Mouse (Mus musculus): ENCODE results near the gene Usp24. TPM values are rescaled to one million over a fixed set of nuclear protein-coding genes. Genes with fewer than 3 reads are reported as not detected.

Usp24 gene
- 5.7 TPM for polyA plus RNA-seq (2012; fragmentation: generic; extraction: Trizol)
- long read RNA-seq, experiment 1, partial matches to known transcripts, result 1 of 1 reads
- long read RNA-seq, experiment 1, other reads (novel, unspliced or antisense), result 0 of 1 reads
- long read RNA-seq, experiment 2, partial matches to known transcripts, result 5 of 8 reads
- long read RNA-seq, experiment 2, other reads (novel, unspliced or antisense), result 3 of 8 reads

DNA sequence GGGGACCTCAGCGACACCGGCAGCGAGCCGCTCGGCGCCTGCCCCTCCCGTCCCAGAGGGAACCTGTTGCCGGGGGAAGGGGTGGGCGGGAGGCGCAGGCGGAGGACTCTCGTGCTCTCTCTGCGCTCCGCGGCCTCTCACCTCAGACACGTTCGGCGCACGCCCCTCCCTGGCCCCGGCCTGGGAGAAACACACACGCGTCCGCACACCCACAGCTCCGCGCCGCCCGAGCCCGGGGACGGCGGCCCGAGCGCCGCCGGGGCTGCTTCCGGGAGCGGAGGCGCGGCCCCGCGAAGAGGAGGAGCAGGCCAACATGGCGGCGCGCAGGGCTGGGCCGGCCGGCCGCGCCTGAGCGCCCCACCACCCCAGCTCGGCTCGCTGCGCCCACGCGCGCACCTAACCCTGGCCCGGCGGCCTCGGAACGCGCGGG lies at the start of gene Usp24:
Usp24 (plus strand) TSS at position 293 of the 430 bp plus-strand sequence.
- Histone ChIP-seq H3ac (ENCODE audit: control insufficient read depth, insufficient read length, low read depth) (peak within 1 kb of the TSS; percentile 94), H3K4me3 (ENCODE audit: insufficient read depth, poor library complexity, severe bottlenecking) (peak within 1 kb of the TSS; percentile 84), H3K79me3 (ENCODE audit: low read depth) (peaks cover 48% of the 10 kb centered on the region), H3K27me3 (ENCODE audit: control insufficient read depth, insufficient read depth, insufficient read length) (no peaks in the 10 kb centered on the region), H3K79me2 (ENCODE audit: control insufficient read depth, insufficient read depth) (peaks cover 58% of the 10 kb centered on the region), H3K36me3 (ENCODE audit: control insufficient read depth, insufficient read depth) (peaks cover 8% of the 10 kb centered on the region)
- TF ChIP-seq CTCF (IDR thresholded peaks at IDR 0.05; ENCODE audit: control insufficient read depth, insufficient read depth, insufficient read length), result no peak
- no peak for TF ChIP-seq FOSL1 (IDR thresholded peaks at IDR 0.05; ENCODE audit: insufficient read depth, low read length, poor library complexity, severe bottlenecking)
- TF ChIP-seq MYOD1 (IDR thresholded peaks at IDR 0.05; ENCODE audit: control insufficient read depth, insufficient read length, low read depth), result no peak

DNA sequence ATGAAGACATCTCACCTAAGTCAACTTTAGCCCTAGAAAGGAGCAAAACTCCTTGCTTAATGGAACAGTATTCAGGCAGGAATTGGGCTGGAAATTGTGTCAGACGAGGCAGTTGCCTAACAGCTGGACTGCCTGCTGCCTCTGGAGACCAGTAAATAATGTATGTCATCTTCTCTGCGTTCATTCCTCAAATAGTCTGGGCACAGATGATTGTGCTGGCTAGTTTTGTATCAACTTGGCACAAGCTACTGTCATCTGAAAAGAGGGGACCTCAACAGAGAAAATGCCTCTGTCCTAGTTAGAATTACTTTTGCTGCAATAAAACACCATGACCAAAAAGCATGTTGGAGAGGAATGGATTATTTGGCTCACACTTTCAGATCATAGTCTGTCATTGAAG lies 39.1 kb upstream of the Usp24 start:
- Histone ChIP-seq H3K36me3 (ENCODE audit: control insufficient read depth, insufficient read depth) (no peaks in the 10 kb centered on the region), H3K4me3 (ENCODE audit: insufficient read depth, poor library complexity, severe bottlenecking) (no peak overlapping the region), H3K27me3 (ENCODE audit: control insufficient read depth, insufficient read depth, insufficient read length) (peaks cover 4% of the 10 kb centered on the region), H3ac (ENCODE audit: control insufficient read depth, insufficient read length, low read depth) (no peak overlapping the region), H3K79me2 (ENCODE audit: control insufficient read depth, insufficient read depth) (no peaks in the 10 kb centered on the region), H3K79me3 (ENCODE audit: low read depth) (no peaks in the 10 kb centered on the region)
- TF ChIP-seq MYOG (IDR thresholded peaks at IDR 0.05; ENCODE audit: control insufficient read depth, extremely low read depth, insufficient read length), result no peak
- TF ChIP-seq MYOD1 (IDR thresholded peaks at IDR 0.05; ENCODE audit: control insufficient read depth, insufficient read length, low read depth), result no peak
- no peak for TF ChIP-seq MAX (IDR thresholded peaks at IDR 0.05)
- no peak for TF ChIP-seq CTCF (IDR thresholded peaks at IDR 0.05; ENCODE audit: control insufficient read depth, insufficient read depth, insufficient read length)
- TF ChIP-seq CEBPB (IDR thresholded peaks at IDR 0.05; ENCODE audit: low read depth), result no peak
- TF ChIP-seq FOSL1 (IDR thresholded peaks at IDR 0.05; ENCODE audit: insufficient read depth, low read length, poor library complexity, severe bottlenecking), result no peak
- TF ChIP-seq USF1 (IDR thresholded peaks at IDR 0.05; ENCODE audit: low read depth), result no peak

DNA sequence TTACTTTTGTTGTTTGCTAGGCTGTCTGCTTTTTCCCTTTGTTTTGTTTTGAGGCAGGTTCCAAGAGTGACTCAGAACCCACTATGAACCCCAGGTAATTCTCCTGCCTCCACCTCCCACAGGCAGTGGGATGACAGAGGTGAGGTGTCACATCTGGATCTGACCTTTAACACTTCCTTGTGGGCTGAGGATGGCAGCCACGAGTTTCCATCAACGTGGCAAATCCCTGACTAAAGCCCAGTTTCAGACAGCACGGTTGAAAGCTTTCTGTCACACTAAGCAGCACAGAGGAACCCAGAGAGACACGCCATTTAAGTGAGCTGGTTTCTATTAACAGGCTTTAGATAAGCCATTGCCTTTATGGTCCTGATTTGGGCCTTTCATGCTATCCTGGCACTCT lies 36.8 kb upstream of the Usp24 start:
- Histone ChIP-seq H3K79me2 (ENCODE audit: control insufficient read depth, insufficient read depth) (no peaks in the 10 kb centered on the region), H3ac (ENCODE audit: control insufficient read depth, insufficient read length, low read depth) (no peak overlapping the region), H3K4me3 (ENCODE audit: insufficient read depth, poor library complexity, severe bottlenecking) (no peak overlapping the region), H3K79me3 (ENCODE audit: low read depth) (no peaks in the 10 kb centered on the region), H3K36me3 (ENCODE audit: control insufficient read depth, insufficient read depth) (no peaks in the 10 kb centered on the region), H3K27me3 (ENCODE audit: control insufficient read depth, insufficient read depth, insufficient read length) (peaks cover 4% of the 10 kb centered on the region)
- no peak for TF ChIP-seq CTCF (IDR thresholded peaks at IDR 0.05; ENCODE audit: control insufficient read depth, insufficient read depth, insufficient read length)
- no peak for TF ChIP-seq USF1 (IDR thresholded peaks at IDR 0.05; ENCODE audit: low read depth)
- no peak for TF ChIP-seq MYOG (IDR thresholded peaks at IDR 0.05; ENCODE audit: control insufficient read depth, extremely low read depth, insufficient read length)
- TF ChIP-seq CEBPB (IDR thresholded peaks at IDR 0.05; ENCODE audit: low read depth), result no peak
- no peak for TF ChIP-seq FOSL1 (IDR thresholded peaks at IDR 0.05; ENCODE audit: insufficient read depth, low read length, poor library complexity, severe bottlenecking)
- TF ChIP-seq MYOD1 (IDR thresholded peaks at IDR 0.05; ENCODE audit: control insufficient read depth, insufficient read length, low read depth), result no peak
- no peak for TF ChIP-seq MAX (IDR thresholded peaks at IDR 0.05)

DNA sequence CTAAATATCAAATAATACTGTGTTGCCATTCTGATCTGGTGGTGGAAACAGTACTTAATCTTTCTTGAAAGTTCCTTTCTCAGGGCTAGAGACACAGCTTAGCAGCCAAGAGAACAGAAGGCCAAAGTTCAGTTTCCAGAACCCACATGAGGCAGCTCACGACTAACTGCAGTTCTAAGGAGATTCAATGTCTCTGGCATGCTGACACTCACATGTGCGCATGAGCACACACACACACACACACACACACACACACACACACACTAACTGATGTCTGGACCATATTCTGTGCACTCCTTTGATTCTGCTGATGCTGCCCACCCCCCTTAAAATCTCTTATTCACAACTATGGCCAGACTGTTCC lies 34.9 kb upstream of the Usp24 start:
- Histone ChIP-seq H3K27me3 (ENCODE audit: control insufficient read depth, insufficient read depth, insufficient read length) (no peaks in the 10 kb centered on the region), H3ac (ENCODE audit: control insufficient read depth, insufficient read length, low read depth) (no peak overlapping the region), H3K79me3 (ENCODE audit: low read depth) (no peaks in the 10 kb centered on the region), H3K4me3 (ENCODE audit: insufficient read depth, poor library complexity, severe bottlenecking) (no peak overlapping the region), H3K79me2 (ENCODE audit: control insufficient read depth, insufficient read depth) (no peaks in the 10 kb centered on the region), H3K36me3 (ENCODE audit: control insufficient read depth, insufficient read depth) (no peaks in the 10 kb centered on the region)
- TF ChIP-seq CTCF (IDR thresholded peaks at IDR 0.05; ENCODE audit: control insufficient read depth, insufficient read depth, insufficient read length), result no peak
- TF ChIP-seq MYOG (IDR thresholded peaks at IDR 0.05; ENCODE audit: control insufficient read depth, extremely low read depth, insufficient read length), result no peak
- TF ChIP-seq MYOD1 (IDR thresholded peaks at IDR 0.05; ENCODE audit: control insufficient read depth, insufficient read length, low read depth), result no peak
- TF ChIP-seq CEBPB (IDR thresholded peaks at IDR 0.05; ENCODE audit: low read depth), result no peak
- TF ChIP-seq FOSL1 (IDR thresholded peaks at IDR 0.05; ENCODE audit: insufficient read depth, low read length, poor library complexity, severe bottlenecking), result no peak
- TF ChIP-seq MAX (IDR thresholded peaks at IDR 0.05), result no peak
- TF ChIP-seq USF1 (IDR thresholded peaks at IDR 0.05; ENCODE audit: low read depth), result no peak

DNA sequence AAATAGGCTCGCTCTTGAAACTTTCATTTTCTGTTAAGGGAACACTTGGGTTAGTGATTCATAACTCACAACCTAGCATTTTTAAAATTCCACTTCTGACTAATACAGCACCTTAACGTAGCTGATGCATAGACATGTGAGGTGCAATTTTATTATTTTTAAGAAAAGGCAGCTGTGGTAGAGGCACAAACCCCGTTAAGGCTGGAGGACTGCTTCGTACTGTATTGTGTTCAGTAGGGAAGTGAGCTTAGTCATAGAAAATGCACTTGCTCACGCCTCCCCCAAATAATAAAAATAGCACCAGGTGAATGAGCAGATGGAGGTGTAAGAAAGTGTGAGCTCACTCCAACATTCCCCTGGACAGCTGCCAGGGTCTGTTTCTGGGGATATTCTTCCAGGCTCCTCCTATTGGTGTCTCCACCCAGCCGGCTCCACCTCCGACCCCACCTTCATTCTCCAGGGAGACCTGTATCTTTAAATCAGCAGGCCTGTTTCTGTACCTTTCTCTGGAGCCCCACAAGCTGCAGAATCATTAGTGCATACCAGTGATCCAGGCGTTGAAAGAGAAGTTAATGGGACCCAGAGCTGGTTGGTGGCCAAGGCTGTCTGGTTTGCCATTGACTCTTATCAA lies 34.4 kb upstream of the Usp24 start:
- Histone ChIP-seq H3K27me3 (ENCODE audit: control insufficient read depth, insufficient read depth, insufficient read length) (no peaks in the 10 kb centered on the region), H3K79me3 (ENCODE audit: low read depth) (no peaks in the 10 kb centered on the region), H3K4me3 (ENCODE audit: insufficient read depth, poor library complexity, severe bottlenecking) (no peak overlapping the region), H3K36me3 (ENCODE audit: control insufficient read depth, insufficient read depth) (no peaks in the 10 kb centered on the region), H3K79me2 (ENCODE audit: control insufficient read depth, insufficient read depth) (no peaks in the 10 kb centered on the region), H3ac (ENCODE audit: control insufficient read depth, insufficient read length, low read depth) (no peak overlapping the region)
- TF ChIP-seq FOSL1 (IDR thresholded peaks at IDR 0.05; ENCODE audit: insufficient read depth, low read length, poor library complexity, severe bottlenecking), result no peak
- TF ChIP-seq CTCF (IDR thresholded peaks at IDR 0.05; ENCODE audit: control insufficient read depth, insufficient read depth, insufficient read length), result no peak
- TF ChIP-seq CEBPB (IDR thresholded peaks at IDR 0.05; ENCODE audit: low read depth), result no peak
- TF ChIP-seq MAX (IDR thresholded peaks at IDR 0.05), result no peak
- no peak for TF ChIP-seq MYOD1 (IDR thresholded peaks at IDR 0.05; ENCODE audit: control insufficient read depth, insufficient read length, low read depth)

Data from C2C12 (cell line).